Mouse (Mus musculus): ENCODE data around the gene Hes6. TPM values are rescaled to one million over a fixed set of nuclear protein-coding genes. Genes with fewer than 3 reads are reported as not detected.
A peak's percentile ranks its signal among the peaks of the same experiment; 100 is the strongest.

Gene Hes6
- polyA plus RNA-seq, 1 experiment from 2014 or later: 63.7 TPM

GRCm38 (mm10) chr1:91365816-91366214 is 48.0 kb downstream of the Hes6 start:
- 29% methylated on average over 8 of the region's 8 CpGs for WGBS
- H3K36me3 ChIP-seq: peaks cover 12% of the 10 kb centered on the region
- H3K4me3 ChIP-seq: peak overlapping the region; percentile 56
- H3K27me3 ChIP-seq: peaks cover 14% of the 10 kb centered on the region
- no peak for ATAC-seq (ENCODE audit: insufficient number of reproducible peaks, insufficient read depth, low FRiP score, low TSS enrichment, low read depth)
- peak overlapping the region; percentile 78 for H3K9ac ChIP-seq
- H3K4me1 ChIP-seq: peaks cover 14% of the 10 kb centered on the region
- peak overlapping the region; percentile 95 for H3K4me2 ChIP-seq
- H3K9me3 ChIP-seq: no peaks in the 10 kb centered on the region; the same call in 1 of the 2 replicates
- no peak overlapping the region for H3K27ac ChIP-seq

- no peak for ATAC-seq (ENCODE audit: insufficient number of reproducible peaks, insufficient read depth, low FRiP score, low TSS enrichment, low read depth)
- 90% methylated on average over 16 of the region's 16 CpGs for WGBS
Measured at GRCm38 (mm10) chr1:91364822-91365644, 48.8 kb downstream of the Hes6 start.

GRCm38 (mm10) chr1:91362113-91362512 is 51.7 kb downstream of the Hes6 start:
- H3K27ac ChIP-seq: no peak overlapping the region
- no peak for ATAC-seq (ENCODE audit: insufficient number of reproducible peaks, insufficient read depth, low FRiP score, low TSS enrichment, low read depth)
- no peaks in the 10 kb centered on the region; the same call in 1 of the 2 replicates for H3K9me3 ChIP-seq
- H3K4me2 ChIP-seq: no peak overlapping the region
- 74% methylated on average over 5 of the region's 5 CpGs for WGBS
- H3K4me3 ChIP-seq: no peak overlapping the region
- H3K4me1 ChIP-seq: peaks cover 14% of the 10 kb centered on the region
- H3K9ac ChIP-seq: no peak overlapping the region
- peaks cover 14% of the 10 kb centered on the region for H3K27me3 ChIP-seq
- no peaks in the 10 kb centered on the region for H3K36me3 ChIP-seq

More at GRCm38 (mm10) chr1:91364822-91365644, 48.8 kb downstream of the Hes6 start:
- H3K9me3 ChIP-seq: no peaks in the 10 kb centered on the region; the same call in 1 of the 2 replicates
- H3K4me3 ChIP-seq: no peak overlapping the region
- H3K4me1 ChIP-seq: peaks cover 14% of the 10 kb centered on the region
- peaks cover 14% of the 10 kb centered on the region for H3K27me3 ChIP-seq
- H3K27ac ChIP-seq: no peak overlapping the region
- no peak overlapping the region for H3K4me2 ChIP-seq
- H3K9ac ChIP-seq: no peak overlapping the region
- peaks cover 4% of the 10 kb centered on the region for H3K36me3 ChIP-seq

Other genes starting within 250 kb of the Hes6 start
- gene Ramp1, start 234.2 kb downstream of the Hes6 start, polyA plus RNA-seq (2015; fragmentation: Nextera tagmentation; extraction: Ambion mirVana): 5.4 and 6.1 TPM in 2 replicates
- 70.5 and 73.8 TPM in 2 replicates for gene Ube2f, start 163.7 kb downstream of the Hes6 start, polyA plus RNA-seq (2015; fragmentation: Nextera tagmentation; extraction: Ambion mirVana)
- 11.3 and 11.5 TPM in 2 replicates for gene Scly, start 115.7 kb downstream of the Hes6 start, polyA plus RNA-seq (2015; fragmentation: Nextera tagmentation; extraction: Ambion mirVana)
- not detected in 2 replicates for gene Espnl, start 92.0 kb downstream of the Hes6 start, polyA plus RNA-seq (2015; fragmentation: Nextera tagmentation; extraction: Ambion mirVana)
- gene Klhl30, start 63.0 kb downstream of the Hes6 start, polyA plus RNA-seq (2015; fragmentation: Nextera tagmentation; extraction: Ambion mirVana): 0.97 and 1.1 TPM in 2 replicates
- 1.6 and 1.7 TPM in 2 replicates for gene Erfe, start 47.6 kb downstream of the Hes6 start, polyA plus RNA-seq (2015; fragmentation: Nextera tagmentation; extraction: Ambion mirVana)
- 152 and 158 TPM in 2 replicates for gene Ilkap, start 15.2 kb downstream of the Hes6 start, polyA plus RNA-seq (2015; fragmentation: Nextera tagmentation; extraction: Ambion mirVana)
- 3.0 and 3.5 TPM in 2 replicates for gene Per2, start 45.3 kb upstream of the Hes6 start, polyA plus RNA-seq (2015; fragmentation: Nextera tagmentation; extraction: Ambion mirVana)
- gene Traf3ip1, start 80.6 kb upstream of the Hes6 start, polyA plus RNA-seq (2015; fragmentation: Nextera tagmentation; extraction: Ambion mirVana): 8.7 and 12.1 TPM in 2 replicates
- 5.2 and 5.3 TPM in 2 replicates for gene Asb1, start 126.5 kb upstream of the Hes6 start, polyA plus RNA-seq (2015; fragmentation: Nextera tagmentation; extraction: Ambion mirVana)

All from embryonic facial prominence, embryonic 13.5 days (tissue).